Comparison of ENCODE assay signal across 8 mouse cellular contexts in genomic region chr9:108048566-108048955, GRCm38 (mm10). TPM values are rescaled to one million over a fixed set of nuclear protein-coding genes. Genes with fewer than 3 reads are reported as not detected.
DNase-seq lines count a peak whose midpoint lies in the region; ATAC-seq and TF ChIP-seq lines count a peak whose summit lies in the region.

No protein-coding gene starts in this region.

- H3K27ac ChIP-seq in kidney, embryonic 15.5 days = peak overlapping the region; percentile 77
- H3K27ac ChIP-seq in bone marrow, adult 2 months (ENCODE audit: control insufficient read depth, insufficient read depth, low read depth, low read length, poor library complexity) = peak overlapping the region; percentile 28
- H3K27ac ChIP-seq in hindbrain, embryonic 11.5 days (ENCODE audit: low read depth, low read length) = peak overlapping the region; percentile 47; the same call in 1 of the 2 replicates
- peak overlapping the region; percentile 77 for H3K27ac ChIP-seq in midbrain, embryonic 14.5 days (replicated peaks; ENCODE audit: low read depth, low read length)

- DNase-seq in kidney, postnatal 10 days = no peak
- DNase-seq in hindbrain, embryonic 11.5 days (ENCODE audit: low spot score) = no peak
- peak; percentile 47 for DNase-seq in midbrain, embryonic 14.5 days
- no peak for DNase-seq in left cerebral cortex, postnatal 10 days (ENCODE audit: extremely low spot score in 1 of 2, low spot score in 2 of 2)
- no peak for DNase-seq in ovary, postnatal 36 days (ENCODE audit: low spot score)
- DNase-seq in layer of hippocampus, adult 11-12 months (ENCODE audit: low spot score) = no peak

- peak overlapping the region; percentile 63 for H3K9ac ChIP-seq in kidney, embryonic 15.5 days
- peak overlapping the region; percentile 42; the same call in 1 of the 2 replicates for H3K9ac ChIP-seq in hindbrain, embryonic 11.5 days (ENCODE audit: low read depth, low read length)
- peak overlapping the region; percentile 68; the same call in 1 of the 2 replicates for H3K9ac ChIP-seq in midbrain, embryonic 14.5 days (replicated peaks; ENCODE audit: low read length)

- H3K4me2 ChIP-seq in kidney, embryonic 15.5 days = peak overlapping the region; percentile 86
- H3K4me2 ChIP-seq in hindbrain, embryonic 11.5 days (replicated peaks; ENCODE audit: low read depth, low read length) = peak overlapping the region; percentile 93
- H3K4me2 ChIP-seq in midbrain, embryonic 14.5 days (ENCODE audit: low read length) = peak overlapping the region; percentile 95

- under 1% methylated on average over 19 of the region's 19 CpGs for WGBS in kidney, embryonic 15.5 days
- WGBS in bone marrow, adult 2 months = 2% methylated on average over 19 of the region's 19 CpGs
- under 1% methylated on average over 19 of the region's 19 CpGs for WGBS in hindbrain, embryonic 11.5 days
- 1% methylated on average over 19 of the region's 19 CpGs for WGBS in midbrain, embryonic 14.5 days

- peaks cover 36% of the 10 kb centered on the region for H3K4me1 ChIP-seq in kidney, embryonic 15.5 days
- H3K4me1 ChIP-seq in bone marrow, adult 2 months (ENCODE audit: control insufficient read depth, insufficient read depth, low read length) = peaks cover 5% of the 10 kb centered on the region
- H3K4me1 ChIP-seq in hindbrain, embryonic 11.5 days (replicated peaks; ENCODE audit: control insufficient read depth, insufficient read depth, low read length) = peaks cover 11% of the 10 kb centered on the region; the same call in 1 of the 2 replicates
- H3K4me1 ChIP-seq in midbrain, embryonic 14.5 days (ENCODE audit: control insufficient read depth, insufficient read depth, low read length) = 0 out of 2 replicates have a peak, but pooled peaks cover 8% of the 10 kb centered on the region

- no peaks in the 10 kb centered on the region for H3K9me3 ChIP-seq in kidney, embryonic 15.5 days (replicated peaks)
- no peaks in the 10 kb centered on the region for H3K9me3 ChIP-seq in hindbrain, embryonic 11.5 days (ENCODE audit: control insufficient read depth, low read length)
- no peaks in the 10 kb centered on the region for H3K9me3 ChIP-seq in midbrain, embryonic 14.5 days (ENCODE audit: control insufficient read depth, low read length)

- H3K4me3 ChIP-seq in kidney, embryonic 15.5 days (replicated peaks) = peak overlapping the region; percentile 72
- peak overlapping the region; percentile 60 for H3K4me3 ChIP-seq in bone marrow, adult 2 months (replicated peaks; ENCODE audit: control insufficient read depth, low read depth, low read length)
- H3K4me3 ChIP-seq in hindbrain, embryonic 11.5 days (ENCODE audit: low read depth, low read length) = peak overlapping the region; percentile 59
- H3K4me3 ChIP-seq in midbrain, embryonic 14.5 days (replicated peaks; ENCODE audit: low read depth, low read length) = peak overlapping the region; percentile 62

- intact Hi-C loops in left cerebral cortex, postnatal 10 days (cut with DNase I) = loop anchor here (5.0 kb wide), 1 partner anchor 146 kb away; no protein-coding TSS in a partner anchor

- TF ChIP-seq POLR2A in bone marrow, adult 2 months (IDR thresholded peaks at IDR 0.05; ENCODE audit: borderline replicate concordance, control insufficient read depth, low read depth, low read length) = no peak

- no peaks in the 10 kb centered on the region for H3K27me3 ChIP-seq in kidney, embryonic 15.5 days
- no peaks in the 10 kb centered on the region for H3K27me3 ChIP-seq in hindbrain, embryonic 11.5 days (ENCODE audit: control insufficient read depth, insufficient read depth, low read length)
- H3K27me3 ChIP-seq in midbrain, embryonic 14.5 days (ENCODE audit: control insufficient read depth, insufficient read depth, low read length) = no peaks in the 10 kb centered on the region

- peak; percentile 51 for ATAC-seq in kidney, embryonic 15.5 days (replicated peaks; ENCODE audit: low FRiP score)
- ATAC-seq in hindbrain, embryonic 11.5 days (ENCODE audit: low FRiP score) = peak; percentile 51
- peak; percentile 47; the same call in 1 of the 2 replicates for ATAC-seq in midbrain, embryonic 14.5 days (ENCODE audit: low FRiP score, low TSS enrichment)

- TF ChIP-seq CTCF in bone marrow, adult 2 months (IDR thresholded peaks at IDR 0.05; ENCODE audit: control insufficient read depth, insufficient read depth, low read length) = no peak

- H3K36me3 ChIP-seq in kidney, embryonic 15.5 days = peaks cover 57% of the 10 kb centered on the region
- 0 out of 2 replicates have a peak, but pooled peaks cover 5% of the 10 kb centered on the region for H3K36me3 ChIP-seq in hindbrain, embryonic 11.5 days (ENCODE audit: control insufficient read depth, insufficient read depth, low read length)
- H3K36me3 ChIP-seq in midbrain, embryonic 14.5 days (ENCODE audit: control insufficient read depth, insufficient read depth, low read length) = peaks cover 59% of the 10 kb centered on the region

RNA-seq across cellular contexts. Expression of gene Gmppb, which starts 0.5 kb away (rescaled TPM):
- 25.9 and 30.3 TPM in 2 replicates for polyA plus RNA-seq in kidney, embryonic 15.5 days (2015; fragmentation: Nextera tagmentation; extraction: Ambion mirVana)
- polyA plus RNA-seq in bone marrow, adult 2 months (2011; ENCODE audit: insufficient read depth, insufficient read length, low replicate concordance, missing spikeins) = 9.9 and 17.9 TPM in 2 replicates
- polyA plus RNA-seq in hindbrain, embryonic 11.5 days (2014; fragmentation: Nextera tagmentation; extraction: Ambion mirVana) = 18.9 and 20.4 TPM in 2 replicates
- polyA plus RNA-seq in midbrain, embryonic 14.5 days (2014; fragmentation: Nextera tagmentation; extraction: Ambion mirVana) = 14.0 and 16.7 TPM in 2 replicates
- total RNA-seq in left cerebral cortex, postnatal 10 days (2021) = 10 to 100 TPM; 16.8 to 18.7 TPM

RNA-seq across cellular contexts. Expression of gene Amigo3, which starts 4.4 kb away (rescaled TPM):
- 2.2 and 2.7 TPM in 2 replicates for polyA plus RNA-seq in kidney, embryonic 15.5 days (2015; fragmentation: Nextera tagmentation; extraction: Ambion mirVana)
- polyA plus RNA-seq in bone marrow, adult 2 months (2011; ENCODE audit: insufficient read depth, insufficient read length, low replicate concordance, missing spikeins) = 1.0 and 1.6 TPM in 2 replicates
- polyA plus RNA-seq in hindbrain, embryonic 11.5 days (2014; fragmentation: Nextera tagmentation; extraction: Ambion mirVana) = 1.6 and 1.8 TPM in 2 replicates
- polyA plus RNA-seq in midbrain, embryonic 14.5 days (2014; fragmentation: Nextera tagmentation; extraction: Ambion mirVana) = 2.4 and 3.5 TPM in 2 replicates
- 1 to 10 TPM; 1.8 to 2.0 TPM for total RNA-seq in left cerebral cortex, postnatal 10 days (2021)

RNA-seq across cellular contexts. Expression of gene Mst1, which starts 31.7 kb away (rescaled TPM):
- 0.45 and 0.55 TPM in 2 replicates for polyA plus RNA-seq in kidney, embryonic 15.5 days (2015; fragmentation: Nextera tagmentation; extraction: Ambion mirVana)
- polyA plus RNA-seq in bone marrow, adult 2 months (2011; ENCODE audit: insufficient read depth, insufficient read length, low replicate concordance, missing spikeins) = 2.0 and 10.1 TPM in 2 replicates
- polyA plus RNA-seq in hindbrain, embryonic 11.5 days (2014; fragmentation: Nextera tagmentation; extraction: Ambion mirVana) = 0.25 TPM in 2 replicates
- not detected in 2 replicates for polyA plus RNA-seq in midbrain, embryonic 14.5 days (2014; fragmentation: Nextera tagmentation; extraction: Ambion mirVana)
- total RNA-seq in left cerebral cortex, postnatal 10 days (2021) = not detected

RNA-seq across cellular contexts. Expression of gene Rnf123, which starts 34.6 kb away (rescaled TPM):
- 25.2 and 33.4 TPM in 2 replicates for polyA plus RNA-seq in kidney, embryonic 15.5 days (2015; fragmentation: Nextera tagmentation; extraction: Ambion mirVana)
- polyA plus RNA-seq in bone marrow, adult 2 months (2011; ENCODE audit: insufficient read depth, insufficient read length, low replicate concordance, missing spikeins) = 296 and 393 TPM in 2 replicates
- 24.3 and 26.5 TPM in 2 replicates for polyA plus RNA-seq in hindbrain, embryonic 11.5 days (2014; fragmentation: Nextera tagmentation; extraction: Ambion mirVana)
- 54.8 and 56.2 TPM in 2 replicates for polyA plus RNA-seq in midbrain, embryonic 14.5 days (2014; fragmentation: Nextera tagmentation; extraction: Ambion mirVana)
- 10 to 100 TPM; 91.1 to 94.2 TPM for total RNA-seq in left cerebral cortex, postnatal 10 days (2021)

RNA-seq across cellular contexts. Expression of gene Apeh, which starts 45.8 kb away (rescaled TPM):
- polyA plus RNA-seq in kidney, embryonic 15.5 days (2015; fragmentation: Nextera tagmentation; extraction: Ambion mirVana) = 67.7 and 76.6 TPM in 2 replicates
- 159 and 206 TPM in 2 replicates for polyA plus RNA-seq in bone marrow, adult 2 months (2011; ENCODE audit: insufficient read depth, insufficient read length, low replicate concordance, missing spikeins)
- polyA plus RNA-seq in hindbrain, embryonic 11.5 days (2014; fragmentation: Nextera tagmentation; extraction: Ambion mirVana) = 54.3 and 55.3 TPM in 2 replicates
- 38.0 and 43.8 TPM in 2 replicates for polyA plus RNA-seq in midbrain, embryonic 14.5 days (2014; fragmentation: Nextera tagmentation; extraction: Ambion mirVana)
- total RNA-seq in left cerebral cortex, postnatal 10 days (2021) = 10 to 100 TPM; 30.7 to 41.3 TPM
